Mouse (Mus musculus) thymus, postnatal 36 days (tissue): Measurements from ENCODE around the gene Setd2.

Experiments used
- DNase-seq, 2 experiments: peaks; one replicate each; pipeline ENCODE4 v3.0.0; 2022; ENCODE audit warnings: mixed read lengths in 2 of 2

Gene Setd2

GRCm38 (mm10) chr9:110654726-110655650 lies 122.6 kb downstream of the Setd2 start:
- no peak for DNase-seq

DNA sequence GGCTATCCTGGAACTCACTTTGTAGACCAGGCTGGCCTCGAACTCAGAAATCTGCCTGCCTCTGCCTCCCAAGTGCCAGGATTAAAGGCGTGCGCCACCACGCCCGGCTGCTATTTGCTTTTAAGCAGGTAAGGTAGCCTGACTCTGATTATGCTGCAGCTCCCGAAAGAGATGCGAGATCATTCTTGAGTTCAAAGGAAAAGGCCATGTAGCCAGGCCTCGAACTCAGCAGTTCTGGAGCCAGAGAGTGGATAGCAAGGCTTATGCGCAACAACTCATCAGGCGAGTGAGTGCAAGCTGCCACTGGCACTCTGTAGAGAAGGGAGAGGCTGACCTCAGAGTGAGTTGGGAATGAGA lies 123.2 kb downstream of the Setd2 start:
- no peak for DNase-seq

DNA sequence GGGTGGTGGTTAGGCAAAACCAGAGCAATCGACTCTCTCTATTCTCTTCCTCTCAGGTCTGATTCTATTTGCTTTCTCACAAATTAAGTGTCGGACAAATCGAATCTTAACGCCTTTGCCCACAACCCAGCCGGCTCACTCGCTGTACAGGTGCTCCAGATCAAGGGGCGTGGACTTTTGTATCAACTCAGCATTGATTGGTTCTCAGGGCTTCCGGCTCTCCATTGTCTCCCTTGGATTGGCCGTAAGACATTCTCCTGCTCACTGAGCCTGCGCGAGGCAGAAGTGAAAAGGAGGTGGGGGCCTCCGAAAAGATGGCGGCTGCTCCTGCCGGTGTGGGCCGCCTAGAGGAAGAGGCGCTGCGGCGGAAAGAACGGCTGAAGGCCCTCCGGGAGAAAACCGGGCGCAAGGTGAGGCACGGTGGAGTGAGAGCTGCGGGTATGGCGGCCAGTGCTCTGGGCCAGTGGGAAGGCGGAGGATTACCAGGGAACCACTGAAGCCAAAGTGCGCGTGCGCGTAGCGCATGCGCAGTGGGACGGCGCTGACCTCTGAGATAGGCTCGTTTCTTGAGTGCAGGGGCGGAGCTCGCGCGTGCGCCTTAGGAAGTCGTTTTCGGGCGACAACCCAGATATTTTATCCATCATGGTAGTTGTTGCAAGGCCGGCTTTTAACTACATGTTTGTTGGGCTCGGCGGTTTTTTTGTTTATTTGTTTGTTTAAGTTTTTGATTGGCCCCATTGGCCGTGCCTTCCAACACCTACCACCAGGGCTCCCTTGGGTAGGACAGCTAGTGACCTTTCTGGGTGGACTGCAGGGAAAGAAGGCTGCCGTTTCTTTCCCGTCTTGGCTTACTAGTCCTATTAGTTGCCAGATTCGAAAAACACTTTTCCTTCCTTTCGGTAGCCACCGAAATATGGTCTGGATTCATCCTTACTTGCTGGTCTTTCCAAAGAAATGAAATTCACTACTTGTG lies 124.1 kb downstream of the Setd2 start, which contains the start of gene Ccdc12:
TSS of gene Ccdc12 (plus strand) at position 255 of the 973 bp plus-strand sequence.
- peak; percentile 93 to 95 for DNase-seq

DNA sequence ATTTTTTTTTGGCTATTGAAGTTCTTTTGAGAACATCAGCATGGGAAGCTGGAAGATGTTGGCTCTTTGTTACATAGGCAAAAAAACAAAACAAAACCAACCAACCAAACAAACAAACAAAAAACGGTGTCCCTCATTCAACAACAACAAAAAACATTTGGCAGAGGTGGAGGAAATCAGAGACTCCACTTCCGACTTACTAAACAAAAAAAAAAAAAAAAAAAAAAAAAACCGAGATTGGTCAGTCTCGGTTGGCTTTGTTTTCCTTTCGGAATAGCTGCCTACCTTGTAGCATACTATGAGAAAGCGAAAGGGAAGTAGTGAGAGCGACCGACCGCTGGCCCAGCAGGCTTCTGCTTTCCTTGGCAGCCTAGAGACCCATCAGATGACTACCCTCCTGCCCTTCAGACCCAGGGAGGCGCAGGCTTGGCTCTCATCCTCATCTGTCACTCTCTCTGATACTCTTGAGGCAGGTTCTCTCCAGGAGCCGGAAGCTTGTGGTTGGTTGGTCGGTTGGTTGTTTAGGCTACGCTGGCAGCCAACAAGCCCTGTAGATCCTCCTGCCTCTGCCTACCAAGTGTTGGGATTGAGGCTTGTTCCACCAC lies 125.2 kb downstream of the Setd2 start:
- DNase-seq: no peak

DNA sequence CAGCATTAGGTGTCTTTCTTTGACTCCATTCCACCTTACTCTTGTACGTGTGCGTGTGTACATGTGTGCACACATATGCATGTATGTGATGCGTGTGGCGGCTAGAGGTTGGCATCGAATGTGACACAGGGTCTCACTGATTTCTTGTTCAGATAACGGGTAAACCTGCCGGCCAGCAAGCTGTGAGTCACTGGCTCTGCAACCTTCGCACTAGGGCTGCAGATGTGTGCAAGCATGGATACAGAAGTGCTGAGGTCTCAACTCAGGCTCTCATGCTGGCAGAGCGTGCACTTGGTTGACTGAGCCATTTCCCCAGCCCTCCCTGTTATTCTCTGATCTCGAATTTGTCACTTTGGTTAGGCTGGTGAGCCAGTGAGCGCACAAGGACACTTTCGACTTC lies 127.1 kb downstream of the Setd2 start:
- no peak for DNase-seq

GRCm38 (mm10) chr9:110660208-110660607 lies 127.8 kb downstream of the Setd2 start:
- DNase-seq: no peak

GRCm38 (mm10) chr9:110660856-110661612 lies 128.6 kb downstream of the Setd2 start:
- no peak for DNase-seq

- DNase-seq: no peak
Observed at GRCm38 (mm10) chr9:110662844-110663243, 130.4 kb downstream of the Setd2 start.

DNA sequence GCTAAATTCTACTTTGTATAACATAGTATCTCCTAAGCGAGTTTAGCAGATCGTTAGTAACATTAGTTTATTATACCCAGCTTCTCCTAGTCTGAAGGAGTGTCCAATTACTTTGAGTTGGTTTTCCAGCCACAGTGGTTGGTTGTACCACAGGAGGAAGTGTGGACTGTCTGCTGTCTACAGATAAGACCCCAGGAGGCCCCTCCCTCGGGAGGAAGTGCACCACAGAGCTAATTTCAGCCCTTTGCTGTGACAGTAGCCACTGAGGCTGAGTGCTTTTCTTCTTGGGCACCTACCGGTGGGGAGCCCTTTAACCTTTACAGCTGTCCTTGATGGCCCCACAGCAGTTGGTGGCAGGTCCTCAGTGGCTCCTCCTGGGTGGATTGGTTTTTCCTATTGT lies 133.5 kb downstream of the Setd2 start:
- DNase-seq: no peak

GRCm38 (mm10) chr9:110666374-110666773 lies 134.0 kb downstream of the Setd2 start:
- no peak for DNase-seq

DNA sequence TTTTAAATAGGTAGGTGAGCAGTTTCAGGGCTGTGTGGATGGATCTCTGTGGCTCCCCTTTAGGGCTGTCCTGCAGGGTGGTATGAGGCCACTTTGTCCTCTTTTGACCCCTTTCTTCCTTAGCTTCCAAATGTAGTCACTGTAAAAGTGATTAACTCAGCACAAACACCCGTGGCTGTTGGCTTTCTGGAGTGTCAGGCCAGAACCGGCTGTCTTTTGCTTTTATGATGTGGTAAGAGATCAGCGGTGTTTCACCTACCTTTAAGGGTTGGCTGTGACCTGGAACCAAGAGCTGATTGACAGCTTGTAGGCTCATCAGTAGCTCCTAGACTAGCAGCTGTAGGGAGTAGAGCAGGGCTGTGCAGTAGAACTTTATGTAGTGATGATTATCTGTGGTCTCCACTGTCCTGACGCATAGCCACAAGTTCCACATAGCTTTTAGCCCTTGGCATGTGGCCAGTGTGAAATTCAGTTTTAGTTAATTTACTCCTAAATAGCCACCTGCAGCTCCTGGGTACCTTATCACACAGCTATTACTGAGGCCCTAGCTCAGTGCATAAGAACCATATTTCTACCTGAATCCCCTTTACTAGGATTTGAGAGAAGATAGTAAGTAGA lies 134.9 kb downstream of the Setd2 start:
- DNase-seq: no peak
